Mouse (Mus musculus) lung, adult 2 months (tissue): Measurements from ENCODE around the gene B3galt1.

Source experiments
- CTCF ChIP-seq: fragments of 200-500 bp; IDR thresholded peaks from 2 replicates; pipeline ENCODE4 v1.5.1; 2011; ENCODE audit warnings: mild to moderate bottlenecking, low read length, control low read depth; ENCODE audit not compliant: insufficient read depth
- POLR2A ChIP-seq: fragments of 200-500 bp; IDR thresholded peaks from 2 replicates; pipeline ENCODE4 v1.6.1; 2011; ENCODE audit warnings: low read depth, mild to moderate bottlenecking, control low read depth, low read length, borderline replicate concordance; ENCODE audit errors: extremely low read depth

- no peak for TF ChIP-seq POLR2A
- TF ChIP-seq CTCF, result no peak
These were observed 252.3 kb downstream of the B3galt1 start for GRCm38 (mm10) chr2:67818014-67818413.
